Mouse (Mus musculus): ENCODE data around the gene Cenpa. TPM values are rescaled to one million over a fixed set of nuclear protein-coding genes. Genes with fewer than 3 reads are reported as not detected.
A peak's percentile ranks its signal among the peaks of the same experiment; 100 is the strongest.
"Not testable (repeated sequence)": the region's sequence is repeated elsewhere in the genome, so short reads cannot be mapped to it uniquely, and the experiment has no call there.

The Cenpa gene
- polyA plus RNA-seq, 1 experiment from 2014 or later = 52.3 TPM

DNA sequence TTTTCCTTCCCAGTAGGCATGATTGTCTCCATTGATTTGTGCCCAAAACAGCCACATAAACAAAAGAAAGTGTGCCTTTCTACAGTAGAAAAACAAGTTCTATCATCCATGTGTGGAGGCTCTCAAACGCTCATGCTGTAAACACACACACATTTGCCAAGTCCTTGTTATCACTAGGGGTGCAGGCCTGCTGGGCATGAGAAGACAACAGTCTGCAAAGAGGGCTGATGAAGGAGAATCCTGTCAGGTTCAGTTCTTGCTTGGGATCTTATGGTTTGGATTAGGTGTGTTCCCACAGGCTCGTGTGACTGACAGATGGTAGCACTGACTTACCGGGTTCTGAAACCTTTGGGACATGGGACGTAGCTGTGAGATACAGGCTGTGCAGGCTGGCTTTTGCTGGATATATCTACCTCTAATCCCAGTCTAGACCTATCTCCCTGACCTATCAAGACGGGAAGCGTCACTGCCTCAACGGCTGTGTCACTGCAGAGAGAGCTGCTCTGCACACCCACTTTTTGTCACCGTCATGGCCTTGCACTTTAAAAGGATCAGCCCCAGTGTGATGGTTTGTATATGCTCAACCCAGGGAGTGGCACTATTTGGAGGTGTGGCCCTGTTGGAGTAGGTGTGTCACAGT is 33.9 kb downstream of the Cenpa start:
- Histone ChIP-seq H3K36me3 (no peaks in the 10 kb centered on the region), H3K4me3 (no peak overlapping the region), H3K27me3 (no peaks in the 10 kb centered on the region), H3K4me2 (no peak overlapping the region), H3K27ac (replicated peaks) (no peak overlapping the region), H3K9me3 (no peaks in the 10 kb centered on the region), H3K4me1 (replicated peaks) (no peaks in the 10 kb centered on the region), H3K9ac (no peak overlapping the region)
- 86% methylated on average over 8 of the region's 8 CpGs for WGBS
- ATAC-seq (ENCODE audit: low FRiP score, low read depth) = no peak

- H3K4me1 ChIP-seq (replicated peaks); H3K4me2 ChIP-seq; H3K27ac ChIP-seq (replicated peaks); H3K36me3 ChIP-seq; H3K9ac ChIP-seq; H3K9me3 ChIP-seq; H3K27me3 ChIP-seq; ATAC-seq (ENCODE audit: low FRiP score, low read depth); H3K4me3 ChIP-seq: not testable (repeated sequence)
- WGBS = 31% methylated on average over 4 of the region's 4 CpGs
These were observed 34.8 kb downstream of the Cenpa start for GRCm38 (mm10) chr5:30701373-30701772.

DNA sequence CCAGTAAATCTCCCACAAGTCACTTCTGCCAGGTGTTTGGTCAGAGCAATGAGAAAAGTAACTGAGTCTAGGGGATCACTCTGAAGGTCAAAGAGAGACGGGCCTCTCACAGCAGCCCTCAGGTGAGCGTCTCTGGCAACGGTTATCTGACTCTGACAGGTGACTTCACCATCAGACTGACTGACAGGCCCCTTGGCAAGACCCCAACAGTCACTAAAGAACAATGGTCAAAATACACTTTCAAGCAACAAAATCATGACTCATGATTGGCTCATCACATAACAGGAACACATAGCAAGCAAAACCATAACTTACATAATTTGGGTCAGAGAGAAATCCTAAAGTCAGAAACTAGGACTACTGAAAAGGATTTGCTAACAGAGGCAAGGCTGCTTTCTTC is 35.3 kb downstream of the Cenpa start:
- Histone ChIP-seq H3K4me1 (replicated peaks) (no peaks in the 10 kb centered on the region), H3K9ac (no peak overlapping the region), H3K36me3 (no peaks in the 10 kb centered on the region), H3K4me3 (no peak overlapping the region), H3K27ac (replicated peaks) (no peak overlapping the region), H3K4me2 (no peak overlapping the region), H3K27me3 (no peaks in the 10 kb centered on the region), H3K9me3 (no peaks in the 10 kb centered on the region)
- 86% methylated on average over 3 of the region's 3 CpGs for WGBS
- no peak for ATAC-seq (ENCODE audit: low FRiP score, low read depth)

- H3K9me3 ChIP-seq = no peaks in the 10 kb centered on the region
- no peak overlapping the region; the same call in 1 of the 2 replicates for H3K4me3 ChIP-seq
- peak overlapping the region; percentile 82; the same call in 1 of the 2 replicates for H3K4me2 ChIP-seq
- ATAC-seq (ENCODE audit: low FRiP score, low read depth) = no peak
- H3K4me1 ChIP-seq (replicated peaks) = peaks cover 12% of the 10 kb centered on the region
- H3K36me3 ChIP-seq = no peaks in the 10 kb centered on the region
- H3K9ac ChIP-seq = no peak overlapping the region
- H3K27ac ChIP-seq (replicated peaks) = no peak overlapping the region
- 5% methylated on average over 13 of the region's 13 CpGs for WGBS
- no peaks in the 10 kb centered on the region for H3K27me3 ChIP-seq
These were observed 43.3 kb downstream of the Cenpa start for GRCm38 (mm10) chr5:30709744-30710383.

DNA sequence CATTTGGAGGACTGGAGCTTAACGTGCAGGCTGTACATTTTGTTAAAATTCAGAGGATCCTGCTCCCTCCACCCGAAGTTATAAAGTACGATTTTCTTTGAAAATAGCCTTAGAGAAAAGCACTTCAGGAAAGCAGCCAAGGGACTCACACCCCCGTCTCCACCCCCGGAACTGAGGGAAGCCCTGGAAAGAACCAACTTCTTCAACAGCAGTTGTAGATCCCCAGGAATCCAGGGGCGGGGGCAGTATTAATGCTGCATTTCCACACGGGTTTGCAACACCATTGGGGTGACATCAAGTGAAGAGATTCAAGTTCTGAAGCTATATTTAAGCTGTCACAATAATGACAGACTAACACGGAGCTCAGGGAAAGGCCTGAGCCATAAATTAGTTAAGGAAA is 43.9 kb downstream of the Cenpa start:
- Histone ChIP-seq H3K4me1 (replicated peaks) (peaks cover 18% of the 10 kb centered on the region), H3K9ac (no peak overlapping the region), H3K4me2 (peak overlapping the region; percentile 82), H3K27me3 (no peaks in the 10 kb centered on the region), H3K9me3 (no peaks in the 10 kb centered on the region), H3K36me3 (no peaks in the 10 kb centered on the region), H3K27ac (replicated peaks) (peak overlapping the region; percentile 96; the same call in 1 of the 2 replicates), H3K4me3 (peak overlapping the region; percentile 85)
- ATAC-seq (ENCODE audit: low FRiP score, low read depth) = no peak
- WGBS = 22% methylated on average over 8 of the region's 8 CpGs

DNA sequence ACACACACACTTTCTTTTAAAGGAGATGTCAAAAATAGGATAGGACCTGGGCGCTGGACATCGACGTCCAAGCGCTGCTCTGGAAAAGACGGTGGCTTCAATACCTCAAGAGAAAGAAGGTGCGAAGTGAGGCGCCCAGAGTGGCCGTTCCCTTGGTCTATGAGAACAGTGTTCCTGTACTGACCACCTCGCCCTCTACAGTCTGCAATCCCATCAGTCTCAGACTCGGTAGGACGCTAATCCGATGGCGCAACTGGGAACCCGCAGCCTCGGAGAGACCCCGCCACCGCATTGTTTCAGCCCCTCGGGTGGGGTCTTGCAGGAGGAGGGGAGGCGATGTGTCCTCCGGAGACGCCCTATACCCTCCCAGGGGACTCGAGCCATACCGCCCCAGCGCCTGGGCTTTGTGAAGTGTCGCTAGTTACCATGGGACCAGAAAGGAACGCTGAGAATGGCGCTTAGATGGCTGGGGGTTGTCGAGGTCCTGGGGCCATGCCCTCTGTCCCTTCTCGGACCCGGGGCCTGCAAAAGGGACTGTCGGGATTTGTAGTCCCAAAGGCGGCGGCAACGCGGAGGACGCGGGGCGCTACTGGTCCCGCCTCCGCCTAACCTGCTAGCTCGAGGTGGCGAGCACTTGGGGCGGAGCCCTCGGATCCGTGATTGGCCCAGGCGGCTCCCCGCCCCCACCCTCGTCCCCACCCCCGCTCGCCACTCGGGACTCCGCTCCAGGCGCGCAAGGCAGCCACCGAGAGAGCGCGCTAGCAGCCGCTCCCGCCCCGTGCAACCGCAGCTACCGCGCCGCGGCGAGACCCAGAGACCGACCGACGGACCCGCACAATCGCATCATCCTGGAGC is 44.8 kb downstream of the Cenpa start, which contains the start of gene Dpysl5:
Gene Dpysl5 (plus strand): TSS at position 418 of the 855 bp plus-strand sequence.
- no peaks in the 10 kb centered on the region for H3K27me3 ChIP-seq
- peaks cover 27% of the 10 kb centered on the region for H3K4me1 ChIP-seq (replicated peaks)
- H3K4me3 ChIP-seq = peak within 1 kb of the TSS; percentile 85
- peak within 1 kb of the TSS; percentile 80 for H3K9ac ChIP-seq
- peak; percentile 91 for ATAC-seq (ENCODE audit: low FRiP score, low read depth)
- peaks cover under 1% of the 10 kb centered on the region; the same call in 1 of the 2 replicates for H3K36me3 ChIP-seq
- peak within 1 kb of the TSS; percentile 82 for H3K4me2 ChIP-seq
- WGBS = under 1% methylated on average over 71 of the region's 71 CpGs
- H3K27ac ChIP-seq (replicated peaks) = peak within 1 kb of the TSS; percentile 96
- H3K9me3 ChIP-seq = no peaks in the 10 kb centered on the region

DNA sequence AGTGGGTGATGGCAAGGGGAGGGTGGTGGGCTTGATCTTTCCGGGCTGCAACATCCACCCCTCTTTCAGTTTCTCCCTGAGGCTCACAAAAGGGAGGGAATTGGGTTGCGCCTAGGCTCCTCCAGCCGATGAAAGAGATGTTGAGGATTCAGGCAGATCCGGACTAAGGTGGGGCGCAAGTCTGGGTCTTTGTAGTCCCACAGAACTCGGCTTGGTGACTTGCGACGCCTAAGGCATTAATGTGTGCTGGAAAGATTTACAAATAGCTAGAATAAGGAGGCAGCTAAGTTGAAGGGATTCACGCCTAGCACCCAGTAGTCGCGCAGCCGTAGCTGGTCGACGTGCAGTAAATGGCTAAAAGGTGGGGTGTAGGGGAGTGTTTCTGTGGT is 45.4 kb downstream of the Cenpa start:
- no peak for ATAC-seq (ENCODE audit: low FRiP score, low read depth)
- Histone ChIP-seq H3K4me2 (peak overlapping the region; percentile 82), H3K27ac (replicated peaks) (peak overlapping the region; percentile 96), H3K36me3 (peaks cover 6% of the 10 kb centered on the region; the same call in 1 of the 2 replicates), H3K9me3 (no peaks in the 10 kb centered on the region), H3K4me3 (peak overlapping the region; percentile 85), H3K9ac (peak overlapping the region; percentile 80), H3K27me3 (no peaks in the 10 kb centered on the region), H3K4me1 (replicated peaks) (peaks cover 32% of the 10 kb centered on the region)
- under 1% methylated on average over 14 of the region's 14 CpGs for WGBS

- Histone ChIP-seq H3K4me1 (replicated peaks) (peaks cover 38% of the 10 kb centered on the region), H3K4me3 (peak overlapping the region; percentile 85), H3K36me3 (peaks cover 6% of the 10 kb centered on the region; the same call in 1 of the 2 replicates), H3K27me3 (no peaks in the 10 kb centered on the region), H3K9me3 (no peaks in the 10 kb centered on the region), H3K9ac (peak overlapping the region; percentile 80), H3K27ac (replicated peaks) (peak overlapping the region; percentile 96), H3K4me2 (peak overlapping the region; percentile 82)
- ATAC-seq (ENCODE audit: low FRiP score, low read depth) = peak; percentile 81
- WGBS = under 1% methylated on average over 43 of the region's 43 CpGs
These were observed 46.1 kb downstream of the Cenpa start for GRCm38 (mm10) chr5:30712441-30713298.

- Histone ChIP-seq H3K9ac (peak overlapping the region; percentile 80), H3K4me3 (peak overlapping the region; percentile 85), H3K27me3 (no peaks in the 10 kb centered on the region), H3K9me3 (no peaks in the 10 kb centered on the region), H3K27ac (replicated peaks) (peak overlapping the region; percentile 96), H3K36me3 (peaks cover 6% of the 10 kb centered on the region; the same call in 1 of the 2 replicates), H3K4me1 (replicated peaks) (peaks cover 44% of the 10 kb centered on the region), H3K4me2 (peak overlapping the region; percentile 82)
- ATAC-seq (ENCODE audit: low FRiP score, low read depth) = peak; percentile 17; the same call in 1 of the 2 replicates
- under 1% methylated on average over 20 of the region's 20 CpGs for WGBS
These were observed 46.7 kb downstream of the Cenpa start for GRCm38 (mm10) chr5:30713299-30713675.

DNA sequence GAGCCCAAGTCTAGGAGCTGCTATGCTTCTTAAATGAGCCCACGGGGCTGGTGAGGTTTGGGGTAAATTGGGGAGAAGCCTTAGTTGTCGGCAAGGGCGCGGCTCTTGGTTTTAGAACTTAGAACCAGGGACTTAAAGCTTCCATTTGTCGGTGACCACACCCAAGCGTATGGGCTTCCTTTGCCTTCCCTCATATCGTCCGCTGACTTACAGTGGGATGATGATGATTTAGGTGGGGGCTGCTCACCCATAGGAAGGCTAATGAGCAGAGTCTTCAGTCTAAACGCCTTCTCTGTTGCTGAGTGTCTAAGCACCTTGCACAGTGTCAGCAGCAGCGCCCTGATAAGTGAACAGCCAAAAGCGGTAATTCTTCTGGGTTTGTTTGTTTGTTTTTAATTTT is 47.1 kb downstream of the Cenpa start:
- no peak for ATAC-seq (ENCODE audit: low FRiP score, low read depth)
- Histone ChIP-seq H3K4me1 (replicated peaks) (peaks cover 48% of the 10 kb centered on the region), H3K36me3 (peaks cover 6% of the 10 kb centered on the region; the same call in 1 of the 2 replicates), H3K4me3 (peak overlapping the region; percentile 85), H3K9me3 (no peaks in the 10 kb centered on the region), H3K27me3 (no peaks in the 10 kb centered on the region), H3K27ac (replicated peaks) (peak overlapping the region; percentile 96), H3K9ac (peak overlapping the region; percentile 80), H3K4me2 (peak overlapping the region; percentile 82)
- WGBS = 9% methylated on average over 11 of the region's 11 CpGs

- Histone ChIP-seq H3K9me3 (no peaks in the 10 kb centered on the region), H3K4me3 (no peak overlapping the region), H3K9ac (no peak overlapping the region), H3K27ac (replicated peaks) (no peak overlapping the region), H3K4me1 (replicated peaks) (peaks cover 51% of the 10 kb centered on the region), H3K4me2 (no peak overlapping the region), H3K36me3 (peaks cover 10% of the 10 kb centered on the region), H3K27me3 (no peaks in the 10 kb centered on the region)
- WGBS = 92% methylated on average over 2 of the region's 2 CpGs
- no peak for ATAC-seq (ENCODE audit: low FRiP score, low read depth)
These were observed 49.7 kb downstream of the Cenpa start for GRCm38 (mm10) chr5:30716311-30716710.
